Mouse (Mus musculus): ENCODE measurements at regions not wholly inside any gene's neighbourhood (a gene's known extent, or its start where the extent isn't known, plus 50 kb on each side); places are given as distances from the start of the nearest gene placed in this dataset.

DNA sequence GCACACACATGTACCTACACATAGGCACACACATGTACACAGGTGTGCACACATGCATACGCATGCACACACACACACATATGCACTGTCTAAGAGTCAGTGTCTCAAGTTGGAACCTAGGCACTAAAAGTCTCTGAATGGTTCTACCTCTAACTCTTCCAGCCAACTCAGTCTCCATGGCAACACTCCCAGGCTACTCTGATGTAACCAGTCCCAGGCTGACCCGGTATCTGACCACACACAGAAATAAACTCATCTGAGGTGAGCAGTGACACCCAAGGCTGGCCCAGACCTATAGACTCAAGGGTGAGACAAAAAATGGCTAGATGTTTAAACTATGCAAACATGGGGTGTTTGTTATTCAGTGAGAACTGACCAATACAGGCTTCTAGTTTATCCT is 262.1 kb downstream of the Setd4 start:
- Histone ChIP-seq H3K4me3 (ENCODE audit: control insufficient read depth, insufficient read depth, low read length) (no peak overlapping the region), H3K36me3 (ENCODE audit: control insufficient read depth, insufficient read depth, low read length) (no peaks in the 10 kb centered on the region), H3K4me1 (replicated peaks; ENCODE audit: control insufficient read depth, insufficient read depth, low read length) (peaks cover 4% of the 10 kb centered on the region; the same call in 1 of the 2 replicates), H3K27me3 (ENCODE audit: control insufficient read depth, insufficient read depth, low read length) (no peaks in the 10 kb centered on the region), H3K27ac (ENCODE audit: control insufficient read depth, insufficient read depth, low read length) (no peak overlapping the region)
- TF ChIP-seq POLR2A (IDR thresholded peaks at IDR 0.05; ENCODE audit: control insufficient read depth, extremely low read depth, insufficient read depth, low read length, poor library complexity) = no peak
- no peak for TF ChIP-seq CTCF (IDR thresholded peaks at IDR 0.05; ENCODE audit: borderline replicate concordance, control insufficient read depth, extremely low read depth, insufficient read depth, low read length, poor library complexity)
- DNase-seq = no peak
- 94% methylated on average over 2 of the region's 2 CpGs for WGBS

DNA sequence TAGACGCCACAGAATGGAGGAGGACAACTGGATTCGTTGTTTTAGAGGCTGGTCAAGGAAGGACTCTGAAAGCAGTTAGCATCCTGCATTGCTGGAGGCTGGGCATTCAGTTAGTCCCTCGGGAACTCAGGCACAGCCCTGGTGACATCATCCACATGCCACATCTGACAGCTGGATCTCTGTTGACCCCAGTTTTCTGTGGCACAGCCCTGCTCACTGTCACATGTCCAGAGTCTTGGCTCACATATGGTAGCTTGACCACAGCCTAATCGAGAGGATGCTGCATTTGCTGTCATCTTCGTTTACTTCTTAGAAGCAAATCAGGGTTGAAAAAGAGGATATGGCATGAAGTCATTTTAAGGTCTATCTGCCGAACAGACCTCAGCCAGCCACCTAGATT is 265.1 kb downstream of the Setd4 start:
- H3K4me1 ChIP-seq (replicated peaks; ENCODE audit: control insufficient read depth, insufficient read depth, low read length) = no peaks in the 10 kb centered on the region
- no peaks in the 10 kb centered on the region for H3K36me3 ChIP-seq (ENCODE audit: control insufficient read depth, insufficient read depth, low read length)
- WGBS = 91% methylated on average over 6 of the region's 6 CpGs
- H3K27ac ChIP-seq (ENCODE audit: control insufficient read depth, insufficient read depth, low read length) = no peak overlapping the region
- DNase-seq = no peak
- H3K27me3 ChIP-seq (ENCODE audit: control insufficient read depth, insufficient read depth, low read length) = no peaks in the 10 kb centered on the region
- TF ChIP-seq CTCF (IDR thresholded peaks at IDR 0.05; ENCODE audit: borderline replicate concordance, control insufficient read depth, extremely low read depth, insufficient read depth, low read length, poor library complexity) = no peak
- no peak for TF ChIP-seq POLR2A (IDR thresholded peaks at IDR 0.05; ENCODE audit: control insufficient read depth, extremely low read depth, insufficient read depth, low read length, poor library complexity)
- no peak overlapping the region for H3K4me3 ChIP-seq (ENCODE audit: control insufficient read depth, insufficient read depth, low read length)

DNA sequence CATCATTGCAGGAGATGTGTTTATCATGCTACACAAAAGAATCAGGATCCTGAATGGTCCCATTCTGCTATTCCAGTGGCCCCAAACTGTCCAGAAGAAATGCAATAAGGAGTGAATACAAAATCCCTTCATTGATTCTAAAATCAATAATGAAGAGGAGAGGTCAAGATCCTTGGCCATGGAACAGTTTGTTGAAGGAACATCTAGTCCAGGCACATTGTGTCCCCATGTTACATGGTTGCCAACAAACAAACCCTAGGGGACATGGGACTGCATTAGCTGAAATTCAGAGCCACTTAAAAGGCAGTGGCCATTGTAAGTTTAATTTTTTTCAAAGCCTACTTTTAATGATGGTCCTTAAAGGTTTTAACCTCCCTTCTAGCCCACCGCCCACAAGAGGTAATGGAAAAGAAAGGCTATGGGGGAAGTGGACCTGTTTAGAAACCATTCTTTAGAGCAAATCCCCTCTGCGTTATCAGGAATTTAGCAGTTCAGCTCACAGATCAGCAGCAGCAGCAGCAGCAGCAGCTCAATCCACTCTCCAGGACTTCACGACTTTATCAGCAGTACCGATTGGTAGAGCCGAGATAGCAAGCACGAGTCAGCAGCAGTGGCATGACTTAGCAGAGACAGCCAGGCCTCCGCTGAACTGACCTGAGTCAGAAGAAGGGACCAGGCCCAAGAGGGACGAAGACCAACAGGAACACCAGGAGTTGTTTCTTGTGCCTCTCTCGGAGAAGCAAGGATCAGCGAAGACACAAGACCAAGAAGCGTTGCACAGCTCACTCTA is 268.3 kb downstream of the Setd4 start:
- no peak for DNase-seq
- Histone ChIP-seq H3K27ac (ENCODE audit: control insufficient read depth, insufficient read depth, low read length) (no peak overlapping the region), H3K4me1 (replicated peaks; ENCODE audit: control insufficient read depth, insufficient read depth, low read length) (no peaks in the 10 kb centered on the region), H3K27me3 (ENCODE audit: control insufficient read depth, insufficient read depth, low read length) (no peaks in the 10 kb centered on the region), H3K4me3 (ENCODE audit: control insufficient read depth, insufficient read depth, low read length) (no peak overlapping the region), H3K36me3 (ENCODE audit: control insufficient read depth, insufficient read depth, low read length) (no peaks in the 10 kb centered on the region)
- WGBS = 95% methylated on average over 11 of the region's 11 CpGs
- TF ChIP-seq CTCF (IDR thresholded peaks at IDR 0.05; ENCODE audit: borderline replicate concordance, control insufficient read depth, extremely low read depth, insufficient read depth, low read length, poor library complexity) (no peak), POLR2A (IDR thresholded peaks at IDR 0.05; ENCODE audit: control insufficient read depth, extremely low read depth, insufficient read depth, low read length, poor library complexity) (no peak)

DNA sequence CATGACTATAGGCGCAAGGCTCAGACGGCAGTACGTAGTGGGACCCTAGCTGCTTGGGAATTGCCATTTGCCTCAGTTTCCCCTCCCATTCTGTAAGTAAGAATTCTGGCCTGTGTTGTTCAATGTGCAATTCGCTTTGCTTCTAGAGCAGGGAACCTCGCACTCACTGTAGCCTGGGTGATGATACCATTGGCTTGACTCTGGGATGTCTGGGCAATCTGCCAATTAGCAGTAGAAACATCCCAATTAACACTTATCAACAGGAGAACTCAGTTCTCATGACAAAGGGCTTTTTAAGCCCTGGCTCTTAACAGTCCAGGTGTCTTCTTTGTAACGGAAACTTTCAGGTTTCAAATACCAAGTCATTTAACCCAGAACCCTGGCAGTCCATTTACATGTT is 270.2 kb downstream of the Setd4 start:
- Histone ChIP-seq H3K4me1 (replicated peaks; ENCODE audit: control insufficient read depth, insufficient read depth, low read length) (no peaks in the 10 kb centered on the region), H3K36me3 (ENCODE audit: control insufficient read depth, insufficient read depth, low read length) (no peaks in the 10 kb centered on the region), H3K27me3 (ENCODE audit: control insufficient read depth, insufficient read depth, low read length) (no peaks in the 10 kb centered on the region), H3K4me3 (ENCODE audit: control insufficient read depth, insufficient read depth, low read length) (no peak overlapping the region), H3K27ac (ENCODE audit: control insufficient read depth, insufficient read depth, low read length) (no peak overlapping the region)
- 94% methylated on average over 6 of the region's 6 CpGs for WGBS
- no peak for DNase-seq
- no peak for TF ChIP-seq POLR2A (IDR thresholded peaks at IDR 0.05; ENCODE audit: control insufficient read depth, extremely low read depth, insufficient read depth, low read length, poor library complexity)
- TF ChIP-seq CTCF (IDR thresholded peaks at IDR 0.05; ENCODE audit: borderline replicate concordance, control insufficient read depth, extremely low read depth, insufficient read depth, low read length, poor library complexity) = no peak

DNA sequence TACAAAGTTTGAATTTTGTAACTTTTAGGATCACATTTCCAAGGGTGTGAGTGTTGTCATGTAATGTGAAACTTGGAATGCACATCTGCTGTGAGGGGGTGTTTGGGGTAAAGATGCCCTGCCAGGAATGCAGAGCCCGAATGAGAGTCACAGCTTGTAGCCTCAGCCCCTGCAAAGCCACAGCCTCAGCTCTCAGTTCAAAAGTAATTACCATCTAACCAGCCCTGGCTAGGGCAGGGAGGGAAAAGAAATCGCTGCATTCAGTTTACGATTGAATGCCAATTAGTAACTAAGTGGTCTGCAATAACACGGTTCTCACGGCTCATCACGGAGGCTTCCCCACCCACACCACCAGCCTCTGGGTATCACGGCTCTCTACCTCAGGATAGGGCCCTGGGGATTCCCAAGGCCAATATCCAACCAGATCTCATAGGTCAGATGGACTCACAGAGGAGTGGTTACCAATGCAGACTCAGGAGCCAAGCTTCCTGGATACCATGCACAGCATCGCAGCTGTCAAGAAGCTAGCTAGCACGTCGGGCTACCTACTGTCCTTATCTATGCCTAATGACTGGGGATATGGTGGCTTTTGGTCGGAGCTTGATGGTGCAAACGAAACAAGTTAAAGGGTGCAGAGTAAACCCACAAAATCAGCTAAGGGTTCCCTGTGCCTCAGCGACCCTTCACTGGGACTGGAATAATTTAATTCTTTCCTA is 275.0 kb downstream of the Setd4 start:
- 66% methylated on average over 13 of the region's 13 CpGs for WGBS
- Histone ChIP-seq H3K36me3 (ENCODE audit: control insufficient read depth, insufficient read depth, low read length) (no peaks in the 10 kb centered on the region), H3K27ac (ENCODE audit: control insufficient read depth, insufficient read depth, low read length) (no peak overlapping the region), H3K4me1 (replicated peaks; ENCODE audit: control insufficient read depth, insufficient read depth, low read length) (no peaks in the 10 kb centered on the region), H3K27me3 (ENCODE audit: control insufficient read depth, insufficient read depth, low read length) (no peaks in the 10 kb centered on the region), H3K4me3 (ENCODE audit: control insufficient read depth, insufficient read depth, low read length) (no peak overlapping the region)
- TF ChIP-seq CTCF (IDR thresholded peaks at IDR 0.05; ENCODE audit: borderline replicate concordance, control insufficient read depth, extremely low read depth, insufficient read depth, low read length, poor library complexity) = no peak
- no peak for TF ChIP-seq POLR2A (IDR thresholded peaks at IDR 0.05; ENCODE audit: control insufficient read depth, extremely low read depth, insufficient read depth, low read length, poor library complexity)
- DNase-seq = no peak

DNA sequence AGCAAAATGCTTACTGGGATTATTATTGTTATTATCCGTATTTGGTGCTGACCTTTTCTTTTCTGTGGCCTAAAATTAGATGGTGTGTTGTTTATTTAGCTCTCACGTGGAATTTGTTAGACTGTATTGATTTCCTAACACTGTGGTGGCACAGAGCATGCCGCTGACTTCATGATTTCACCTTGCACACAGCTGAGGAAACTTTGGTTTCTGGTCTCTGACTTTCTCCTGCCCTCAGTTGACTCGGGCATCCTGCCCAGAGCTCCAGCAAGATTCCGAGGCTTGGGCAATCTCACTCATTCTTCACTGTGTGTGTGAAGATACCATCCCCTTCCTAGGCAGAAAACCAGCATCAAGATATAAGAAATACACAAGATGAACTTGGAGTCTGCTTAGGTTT is 279.0 kb downstream of the Setd4 start:
- DNase-seq = no peak
- no peak overlapping the region for H3K4me3 ChIP-seq (ENCODE audit: control insufficient read depth, insufficient read depth, low read length)
- no peaks in the 10 kb centered on the region for H3K36me3 ChIP-seq (ENCODE audit: control insufficient read depth, insufficient read depth, low read length)
- TF ChIP-seq POLR2A (IDR thresholded peaks at IDR 0.05; ENCODE audit: control insufficient read depth, extremely low read depth, insufficient read depth, low read length, poor library complexity) (no peak), CTCF (IDR thresholded peaks at IDR 0.05; ENCODE audit: borderline replicate concordance, control insufficient read depth, extremely low read depth, insufficient read depth, low read length, poor library complexity) (no peak)
- no peaks in the 10 kb centered on the region for H3K4me1 ChIP-seq (replicated peaks; ENCODE audit: control insufficient read depth, insufficient read depth, low read length)
- WGBS = 93% methylated on average over 5 of the region's 5 CpGs
- H3K27ac ChIP-seq (ENCODE audit: control insufficient read depth, insufficient read depth, low read length) = no peak overlapping the region
- no peaks in the 10 kb centered on the region for H3K27me3 ChIP-seq (ENCODE audit: control insufficient read depth, insufficient read depth, low read length)
